Mouse (Mus musculus) heart, adult 2 months (tissue): ENCODE data around the gene Bank1.

Experiments
- CTCF ChIP-seq: fragments of 200-600 bp; IDR thresholded peaks from 2 replicates; pipeline ENCODE4 v1.8.1; 2022; ENCODE audit warnings: antibody characterized with exemption, mild to moderate bottlenecking, moderate library complexity
- EP300 ChIP-seq: fragments of 200-500 bp; IDR thresholded peaks from 2 replicates; pipeline ENCODE4 v1.6.1; 2011; ENCODE audit warnings: low read depth, low read length, control low read depth; ENCODE audit not compliant: insufficient read depth

- TF ChIP-seq CTCF (no peak), EP300 (no peak)
These were observed 23.3 kb downstream of the Bank1 start for GRCm38 (mm10) chr3:136302541-136302940.
